Comparison of ENCODE assay signal across 24 mouse cellular contexts in genomic region chr11:33179802-33180201, GRCm38 (mm10). TPM values are rescaled to one million over a fixed set of nuclear protein-coding genes. Genes with fewer than 3 reads are reported as not detected.
"Had no signal": no experiment of that assay in that cellular context is flagged by ENCODE, and none has a peak within 500 bp of the region (broad histone marks: within the 10 kb centered on the region; RNA-seq: fewer than 3 reads in every experiment).

No protein-coding gene starts in this region.

- H3K36me3 ChIP-seq: neural tube, embryonic 12.5 days; neural tube, embryonic 13.5 days; neural tube, embryonic 15.5 days; stomach, embryonic 15.5 days had no signal

- H3K27ac ChIP-seq: neural tube, embryonic 12.5 days; neural tube, embryonic 13.5 days; neural tube, embryonic 15.5 days; stomach, embryonic 15.5 days; stomach, postnatal 0 days had no signal

- H3K9me3 ChIP-seq: neural tube, embryonic 12.5 days; neural tube, embryonic 13.5 days; neural tube, embryonic 15.5 days; stomach, embryonic 15.5 days had no signal

- H3K4me3 ChIP-seq: neural tube, embryonic 13.5 days; neural tube, embryonic 15.5 days had no signal

- DNase-seq: retina, postnatal 1 day; right cerebral cortex, adult 18-20 months; right cerebral cortex, postnatal 14 days; right cerebral cortex, postnatal 25 days; right cerebral cortex, postnatal 4 days; thymus, adult 18-20 months; thymus, adult 2 months; thymus, postnatal 14 days; thymus, postnatal 25 days; thymus, postnatal 36 days; thymus, postnatal 4 days had no signal

- H3K9ac ChIP-seq: neural tube, embryonic 12.5 days; neural tube, embryonic 15.5 days; stomach, embryonic 15.5 days had no signal

RNA-seq across cellular contexts. Expression of gene Tlx3, which starts 23.6 kb away (rescaled TPM):
- total RNA-seq: neutrophil, adult 5-6 weeks had no signal
- polyA plus RNA-seq: small intestine, adult 2 months; spleen, adult 2 months; stomach, embryonic 14.5 days; stomach, embryonic 16.5 days; stomach, postnatal 0 days; testis, adult 2 months; thymus, postnatal 0 days; urinary bladder, adult 2 months had no signal

RNA-seq across cellular contexts. Expression of gene Fgf18, which starts 32.6 kb away (rescaled TPM):
- total RNA-seq: neutrophil, adult 5-6 weeks had no signal
- polyA plus RNA-seq: small intestine, adult 2 months had no signal
